Mouse (Mus musculus): ENCODE data around the gene Vbp1. TPM values are rescaled to one million over a fixed set of nuclear protein-coding genes. Genes with fewer than 3 reads are reported as not detected.

Gene Vbp1
- 53.0 TPM for polyA plus RNA-seq (2014; fragmentation: Illumina TruSeq; extraction: RNeasy Lipid Tissue Mini Kit (QIAGEN cat#74804); ENCODE audit: low read depth, low replicate concordance)

DNA sequence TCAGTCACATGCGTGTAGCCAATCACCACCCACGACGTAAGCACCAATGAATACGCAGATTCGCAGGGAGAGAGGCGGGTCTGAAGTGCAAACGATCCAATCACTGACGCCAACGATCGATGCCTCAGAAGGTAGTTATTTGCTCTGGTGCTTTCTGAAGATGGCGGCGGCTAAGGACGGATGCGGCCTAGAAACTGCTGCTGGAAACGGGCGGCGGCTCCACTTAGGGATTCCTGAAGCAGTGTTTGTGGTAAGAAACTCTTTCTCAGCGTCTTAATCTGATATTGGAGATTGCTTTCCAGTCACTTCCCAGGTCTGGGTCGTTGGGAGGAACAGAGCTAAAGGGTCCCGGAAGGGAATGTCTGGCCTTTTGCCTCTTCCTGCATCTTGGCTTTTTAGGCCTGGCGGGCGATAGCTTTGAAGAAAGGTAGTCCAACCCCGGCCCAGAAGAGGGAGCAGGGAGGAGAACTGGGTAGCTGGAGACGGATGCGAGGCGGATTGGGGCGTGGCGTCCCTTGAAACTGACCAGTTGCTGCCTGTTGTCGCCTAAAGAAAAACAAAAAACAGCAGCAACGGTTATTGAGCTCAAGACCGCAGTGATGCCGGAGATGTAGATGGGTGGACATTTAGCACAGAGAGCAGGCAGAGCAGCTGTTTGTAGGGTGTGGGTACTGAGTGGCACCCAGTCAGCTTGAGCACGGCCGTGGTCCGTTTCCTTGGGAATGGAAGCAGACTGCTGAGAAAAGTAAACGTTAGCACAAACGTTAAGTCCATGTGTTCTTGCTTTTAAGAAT is at the start of gene Vbp1:
Vbp1 (plus strand) TSS at position 121 of the 794 bp plus-strand sequence.

DNA sequence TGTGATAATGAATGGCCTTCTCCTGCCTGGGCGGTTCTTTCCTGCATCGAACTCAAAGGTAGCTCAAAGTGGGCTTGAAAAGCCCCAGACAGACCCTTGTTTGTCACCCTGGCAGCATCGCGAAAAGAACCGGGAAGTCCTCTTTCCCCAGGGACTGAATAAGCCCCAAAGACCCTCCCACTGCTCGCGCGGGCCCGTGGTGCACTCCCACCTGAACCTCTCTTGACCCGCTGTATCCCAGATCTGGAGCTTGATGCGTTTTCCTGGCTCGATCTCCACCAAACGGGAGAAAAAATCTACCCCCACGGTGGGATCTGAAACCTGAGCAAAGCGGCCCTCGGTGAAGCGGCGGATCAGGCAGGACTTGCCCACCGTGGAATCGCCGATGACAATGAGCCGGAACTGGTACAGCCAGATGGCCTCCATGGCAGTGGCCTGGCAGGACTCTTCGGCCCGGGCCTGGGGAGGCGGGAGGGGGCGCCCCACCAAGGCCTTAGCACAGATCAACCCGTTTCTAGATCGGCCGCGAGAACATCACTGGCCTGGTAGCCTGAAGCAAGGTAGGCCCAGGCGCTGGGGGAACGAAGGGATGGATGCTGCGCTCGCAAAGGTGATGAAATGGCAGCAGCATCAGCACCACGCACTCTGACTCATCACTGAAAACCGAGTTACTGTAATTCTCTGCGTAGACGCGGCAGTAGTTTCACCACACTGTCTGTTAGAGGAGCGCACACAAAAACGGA is 63.7 kb downstream of the Vbp1 start, which contains the start of gene Rab39b:
Rab39b (minus strand) TSS at position 650 of the 743 bp plus-strand sequence.

Other genes starting within 250 kb of the Vbp1 start
- gene Fundc2, start 131.9 kb upstream of the Vbp1 start, polyA plus RNA-seq (2014; fragmentation: Illumina TruSeq; extraction: RNeasy Lipid Tissue Mini Kit (QIAGEN cat#74804); ENCODE audit: low read depth, low replicate concordance) = 135 TPM
- gene F8, start 131.7 kb upstream of the Vbp1 start, polyA plus RNA-seq (2014; fragmentation: Illumina TruSeq; extraction: RNeasy Lipid Tissue Mini Kit (QIAGEN cat#74804); ENCODE audit: low read depth, low replicate concordance) = 1.3 TPM
- 11.1 TPM for gene Cmc4, start 97.7 kb upstream of the Vbp1 start, polyA plus RNA-seq (2014; fragmentation: Illumina TruSeq; extraction: RNeasy Lipid Tissue Mini Kit (QIAGEN cat#74804); ENCODE audit: low read depth, low replicate concordance)
- gene Mtcp1, start 97.7 kb upstream of the Vbp1 start, polyA plus RNA-seq (2014; fragmentation: Illumina TruSeq; extraction: RNeasy Lipid Tissue Mini Kit (QIAGEN cat#74804); ENCODE audit: low read depth, low replicate concordance) = 7.7 TPM
- gene Brcc3, start 97.7 kb upstream of the Vbp1 start, polyA plus RNA-seq (2014; fragmentation: Illumina TruSeq; extraction: RNeasy Lipid Tissue Mini Kit (QIAGEN cat#74804); ENCODE audit: low read depth, low replicate concordance) = 32.8 TPM
- 0.42 TPM for gene Rab39b, start 63.9 kb downstream of the Vbp1 start, polyA plus RNA-seq (2014; fragmentation: Illumina TruSeq; extraction: RNeasy Lipid Tissue Mini Kit (QIAGEN cat#74804); ENCODE audit: low read depth, low replicate concordance)

Data from heart, adult 10 weeks (tissue).